Mouse (Mus musculus) v-Abl transformed pro-B cells (cell line): Measurements from ENCODE around the gene Gucd1.
"Not testable (repeated sequence)": the region's sequence is repeated elsewhere in the genome, so short reads cannot be mapped to it uniquely, and the experiment has no call there.

Source experiments
- in situ Hi-C, 2 experiments: fragments of 400-800 bp; cut with MboI; formaldehyde crosslinking; loops; one replicate each; pipeline ENCODE4 v1.15.1; 2025; ENCODE audit not compliant: unreplicated experiment in 2 of 2

Gene Gucd1

DNA sequence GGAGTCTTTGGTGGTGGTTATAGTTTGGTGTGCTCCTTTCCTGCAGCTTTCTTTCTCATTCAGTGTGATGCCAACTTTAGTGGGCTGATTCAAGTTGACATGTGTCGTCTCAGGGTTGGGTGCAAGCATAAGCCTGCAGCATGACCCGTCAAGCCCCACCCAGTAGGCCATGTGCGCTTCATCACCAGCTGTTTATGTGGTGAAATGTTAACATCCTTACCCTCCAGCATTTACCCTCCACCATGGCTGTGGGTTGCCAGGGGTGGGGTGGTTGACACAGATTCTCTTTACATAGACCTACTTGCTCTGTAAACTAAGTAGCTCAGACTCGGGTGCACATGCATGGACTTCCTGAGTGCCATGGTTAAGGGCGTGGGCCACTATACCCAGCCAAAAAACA lies 18.4 kb upstream of the Gucd1 start:
- in situ Hi-C loops: no loop called here

- in situ Hi-C loops: no loop called here
These were observed 17.7 kb upstream of the Gucd1 start for GRCm38 (mm10) chr10:75535423-75535822.

DNA sequence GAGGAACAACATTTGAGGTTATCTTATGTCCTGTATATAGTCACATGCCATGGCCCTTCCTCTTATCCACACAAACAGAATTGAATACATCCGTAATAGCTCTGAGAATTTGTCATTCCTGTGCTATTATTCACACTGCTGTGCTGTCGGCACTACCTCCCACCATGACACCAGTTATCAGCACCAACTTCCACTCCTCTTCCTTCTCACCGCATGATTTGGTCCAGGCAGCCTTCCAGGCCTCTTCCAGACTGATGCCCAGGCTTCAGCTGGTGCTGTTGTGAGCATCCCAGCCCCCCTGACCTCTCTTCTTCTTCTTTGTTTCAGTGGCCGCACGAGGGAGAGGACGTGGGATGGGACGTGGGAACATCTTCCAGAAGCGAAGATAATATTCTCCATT lies 17.2 kb upstream of the Gucd1 start:
- in situ Hi-C loops: no loop called here

GRCm38 (mm10) chr10:75534216-75534615 lies 16.4 kb upstream of the Gucd1 start:
- in situ Hi-C loops: no loop called here

DNA sequence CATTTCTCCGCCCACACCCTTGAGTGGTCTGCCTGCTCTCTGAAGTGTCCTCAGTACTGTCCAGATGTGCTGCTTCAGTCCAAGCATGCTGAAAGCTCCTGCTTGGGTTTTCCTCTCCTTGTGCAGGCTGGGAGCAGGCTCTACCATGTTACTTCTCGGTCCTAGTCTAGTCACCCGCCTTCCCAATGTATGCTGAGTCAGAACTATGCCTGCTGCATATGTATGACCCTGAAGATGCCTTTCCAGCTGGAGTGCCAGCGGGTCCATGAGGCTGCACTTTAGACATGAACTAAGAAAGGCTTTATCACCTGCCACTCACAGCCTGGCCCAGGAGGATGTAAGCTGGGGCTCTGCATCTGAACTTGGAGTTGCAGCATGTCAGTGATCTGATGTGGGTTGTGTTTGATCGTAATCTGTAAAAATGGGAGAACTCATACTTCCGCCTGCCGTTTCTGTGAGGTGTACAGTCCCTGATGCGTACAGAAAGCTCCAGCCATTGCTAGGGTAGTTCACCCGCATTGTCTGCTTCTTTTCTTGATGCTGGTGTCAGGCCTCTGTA lies 13.8 kb upstream of the Gucd1 start:
- in situ Hi-C loops: no loop called here

- in situ Hi-C loops: no loop called here
These were observed 12.6 kb upstream of the Gucd1 start for GRCm38 (mm10) chr10:75530322-75530721.

GRCm38 (mm10) chr10:75525450-75525849 lies 7.7 kb upstream of the Gucd1 start:
- in situ Hi-C loops: not testable (repeated sequence)

- in situ Hi-C loops: no loop called here
These were observed 3.9 kb upstream of the Gucd1 start for GRCm38 (mm10) chr10:75521643-75522042.

- in situ Hi-C loops: no loop called here
These were observed 2.8 kb upstream of the Gucd1 start for GRCm38 (mm10) chr10:75520581-75520980.

DNA sequence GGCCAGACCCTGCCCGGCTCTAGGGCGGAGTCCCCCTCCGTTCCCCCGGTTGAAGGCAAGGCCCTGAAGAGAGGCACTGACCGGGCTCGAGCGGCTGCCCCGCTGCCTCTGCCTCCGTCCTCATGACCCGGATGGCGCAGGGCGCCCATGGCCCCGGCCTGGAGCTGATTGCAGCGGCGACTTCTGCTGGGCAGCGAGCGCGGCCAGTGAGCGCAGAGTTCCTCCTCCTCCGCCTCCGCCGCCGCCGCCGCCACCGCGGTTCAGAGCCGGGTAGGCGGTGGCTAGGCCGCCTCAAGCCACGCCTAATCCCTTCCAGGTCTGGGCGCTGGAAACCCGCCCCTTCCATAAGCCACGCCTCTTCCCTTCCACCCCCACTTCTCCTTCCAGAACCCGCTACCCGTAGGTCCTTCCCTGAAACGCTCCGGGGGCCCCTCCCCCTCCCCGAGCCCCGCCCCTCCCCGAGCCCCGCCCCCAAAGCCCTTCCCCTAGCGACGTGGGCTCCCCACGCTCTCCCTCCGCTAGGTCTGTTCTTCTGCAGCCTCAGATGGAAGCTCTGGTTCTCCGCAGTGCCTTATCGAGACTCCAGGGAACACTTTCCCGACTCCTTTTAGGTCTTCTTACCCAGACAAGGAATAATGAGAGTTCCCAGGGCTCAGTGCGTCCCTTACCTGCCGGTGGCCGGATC lies 557 bp downstream of the Gucd1 start, which contains the start of gene Snrpd3:
Gene Snrpd3, plus strand, starts transcription at position 479 of the 685 bp plus-strand sequence.
- in situ Hi-C loops: no loop called here

GRCm38 (mm10) chr10:75516724-75517072 lies 1.1 kb downstream of the Gucd1 start:
- in situ Hi-C loops: no loop called here

GRCm38 (mm10) chr10:75516038-75516723 lies 1.6 kb downstream of the Gucd1 start:
- in situ Hi-C loops: no loop called here

GRCm38 (mm10) chr10:75515216-75516037 lies 2.3 kb downstream of the Gucd1 start:
- in situ Hi-C loops: no loop called here

DNA sequence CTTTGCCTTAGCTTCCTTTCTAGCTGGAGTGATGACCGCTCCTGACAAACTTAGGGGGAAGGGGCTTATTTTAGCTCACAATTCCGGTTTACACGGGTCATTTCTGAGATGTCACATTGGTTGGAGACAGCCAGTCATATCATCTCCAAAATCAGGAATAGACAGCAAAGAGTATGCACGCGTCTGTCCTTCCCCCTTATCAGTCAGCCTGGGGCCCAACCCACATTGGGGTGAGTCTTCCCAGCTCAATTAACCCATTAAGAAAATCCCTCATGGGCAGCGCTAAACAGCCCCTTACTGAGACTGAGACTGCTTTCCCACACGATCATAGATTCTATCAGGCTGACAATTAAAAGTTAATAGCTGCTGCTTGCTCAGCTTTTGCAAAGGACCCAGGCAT lies 3.4 kb downstream of the Gucd1 start:
- in situ Hi-C loops: no loop called here

GRCm38 (mm10) chr10:75513306-75514067 lies 4.3 kb downstream of the Gucd1 start:
- in situ Hi-C loops: no loop called here

- in situ Hi-C loops: no loop called here
These were observed 5.0 kb downstream of the Gucd1 start for GRCm38 (mm10) chr10:75512796-75513195.

DNA sequence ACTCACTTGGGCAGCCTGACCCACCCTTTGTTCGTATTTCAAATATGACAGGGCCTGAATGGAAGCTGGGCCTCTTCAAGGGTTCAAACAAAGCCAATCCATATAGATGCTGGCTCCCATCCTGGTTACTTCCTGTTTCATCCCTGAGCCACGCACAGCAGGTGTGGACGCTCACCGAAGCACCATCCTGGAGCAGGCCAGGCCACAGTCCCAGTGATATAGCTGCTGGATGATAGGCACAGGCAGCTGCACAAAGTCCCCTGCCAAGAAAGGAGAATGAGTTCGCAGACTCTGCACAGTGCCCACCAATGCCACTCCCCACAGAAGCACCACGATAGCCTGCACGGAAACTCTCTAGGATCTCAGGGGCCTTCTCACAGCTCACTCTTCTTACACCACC lies 5.9 kb downstream of the Gucd1 start:
- in situ Hi-C loops: no loop called here

- in situ Hi-C loops: no loop called here
These were observed 6.7 kb downstream of the Gucd1 start for GRCm38 (mm10) chr10:75511060-75511459.

GRCm38 (mm10) chr10:75510446-75510845 lies 7.3 kb downstream of the Gucd1 start:
- in situ Hi-C loops: no loop called here

DNA sequence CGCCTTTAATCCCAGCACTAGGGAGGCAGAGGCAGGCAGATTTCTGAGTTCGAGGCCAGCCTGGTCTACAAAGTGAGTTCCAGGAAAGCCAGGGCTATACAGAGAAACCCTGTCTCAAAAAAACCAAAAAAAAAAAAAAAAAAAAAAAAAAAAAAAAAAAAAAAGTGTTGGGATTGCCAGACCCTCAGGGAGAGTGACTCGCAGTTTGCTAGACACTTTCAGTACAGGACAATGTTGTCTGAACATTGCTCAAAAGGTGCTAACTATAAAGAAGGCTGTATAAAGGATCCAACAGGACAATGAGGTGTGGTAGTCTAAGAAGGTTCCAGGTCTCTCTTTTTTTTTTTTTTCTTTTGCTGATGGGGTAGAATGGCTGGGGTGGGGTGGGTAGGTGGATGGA lies 11.8 kb downstream of the Gucd1 start:
- in situ Hi-C loops: not testable (repeated sequence)

- in situ Hi-C loops: no loop called here
These were observed 12.7 kb downstream of the Gucd1 start for GRCm38 (mm10) chr10:75505130-75505495.
